Mouse (Mus musculus) left cerebral cortex, adult 2 months (tissue): ENCODE results near the gene Gfpt2. TPM values are rescaled to one million over a fixed set of nuclear protein-coding genes. Genes with fewer than 3 reads are reported as not detected.
"Not testable (repeated sequence)": the region's sequence is repeated elsewhere in the genome, so short reads cannot be mapped to it uniquely, and the experiment has no call there.

ENCODE experiments used
- DNase-seq, 2 experiments: peaks; one replicate each; pipeline ENCODE4 v3.0.0; 2021 to 2022; ENCODE audit warnings: low spot score in 2 of 2, mixed read lengths in 1 of 2; ENCODE audit errors: extremely low spot score in 1 of 2
- H3K27ac ChIP-seq: fragments of 200-600 bp; 2 replicates; pipeline ENCODE4 v1.8.1; 2022
- H3K4me3 ChIP-seq: fragments of 200-600 bp; 2 replicates; pipeline ENCODE4 v1.8.1; 2022
- CTCF ChIP-seq: fragments of 200-600 bp; IDR thresholded peaks from 2 replicates; pipeline ENCODE4 v1.8.1; 2022; ENCODE audit warnings: antibody characterized with exemption, mild to moderate bottlenecking, moderate library complexity
- intact Hi-C: fragments of 180-260 bp; cut with DNase I; formaldehyde crosslinking; loops from one replicate; pipeline ENCODE4 v1.15.1; 2025
- total RNA-seq, 2 experiments: library from RNA; stranded (reverse); gene quantifications; 2 replicates each; pipeline ENCODE4 v1.2.3; 2021

The Gfpt2 gene
- total RNA-seq, 2 experiments from 2014 or later, result 6.2 to 11.4 TPM

- Histone ChIP-seq H3K27ac (no peak overlapping the region), H3K4me3 (no peak overlapping the region)
- DNase-seq, result no peak
- intact Hi-C loops, result no loop called here
- TF ChIP-seq CTCF, result no peak
Measured at GRCm38 (mm10) chr11:49766137-49766411, 27.9 kb upstream of the Gfpt2 start.

GRCm38 (mm10) chr11:49767497-49767896 lies 26.5 kb upstream of the Gfpt2 start:
- H3K27ac ChIP-seq, H3K4me3 ChIP-seq, DNase-seq, intact Hi-C loops: not testable (repeated sequence)

GRCm38 (mm10) chr11:49768781-49769180 lies 25.2 kb upstream of the Gfpt2 start:
- TF ChIP-seq CTCF, result no peak
- intact Hi-C loops, result no loop called here
- Histone ChIP-seq H3K27ac (no peak overlapping the region), H3K4me3 (no peak overlapping the region)
- DNase-seq, result no peak

- TF ChIP-seq CTCF, result no peak
- no peak overlapping the region for H3K4me3 ChIP-seq
- H3K27ac ChIP-seq, result no peak overlapping the region
- no peak for DNase-seq
- intact Hi-C loops, result no loop called here
Measured at GRCm38 (mm10) chr11:49770676-49771550, 23.1 kb upstream of the Gfpt2 start.

GRCm38 (mm10) chr11:49772251-49772650 lies 21.7 kb upstream of the Gfpt2 start:
- H3K4me3 ChIP-seq, result no peak overlapping the region
- intact Hi-C loops, result no loop called here
- no peak overlapping the region for H3K27ac ChIP-seq
- TF ChIP-seq CTCF, result no peak; the same call in 1 of the 2 replicates
- DNase-seq, result no peak

- TF ChIP-seq CTCF, result no peak
- Histone ChIP-seq H3K4me3 (no peak overlapping the region), H3K27ac (no peak overlapping the region)
- no peak for DNase-seq
- intact Hi-C loops, result no loop called here
Measured at GRCm38 (mm10) chr11:49774894-49775293, 19.1 kb upstream of the Gfpt2 start.

GRCm38 (mm10) chr11:49778844-49779243 lies 15.1 kb upstream of the Gfpt2 start:
- H3K4me3 ChIP-seq, result no peak overlapping the region
- H3K27ac ChIP-seq, result no peak overlapping the region
- TF ChIP-seq CTCF, result no peak
- DNase-seq, result no peak
- intact Hi-C loops, result no loop called here

- H3K4me3 ChIP-seq, result no peak overlapping the region
- DNase-seq, result no peak
- intact Hi-C loops, result no loop called here
- H3K27ac ChIP-seq, result no peak overlapping the region
- no peak for TF ChIP-seq CTCF
Measured at GRCm38 (mm10) chr11:49780161-49780817, 13.7 kb upstream of the Gfpt2 start.

GRCm38 (mm10) chr11:49781833-49782399 lies 12.1 kb upstream of the Gfpt2 start:
- no peak for TF ChIP-seq CTCF
- Histone ChIP-seq H3K27ac (no peak overlapping the region), H3K4me3 (no peak overlapping the region)
- intact Hi-C loops, result no loop called here
- DNase-seq, result no peak

GRCm38 (mm10) chr11:49793131-49793530 lies 847 bp upstream of the Gfpt2 start:
- no peak overlapping the region for H3K4me3 ChIP-seq
- intact Hi-C loops, result no loop called here
- H3K27ac ChIP-seq, result no peak overlapping the region
- peak in 1 of 2 experiments; percentile 18 for DNase-seq
- TF ChIP-seq CTCF, result no peak

GRCm38 (mm10) chr11:49794342-49795144 lies 565 bp downstream of the Gfpt2 start:
- intact Hi-C loops, result no loop called here
- DNase-seq, result no peak
- no peak; the same call in 1 of the 2 replicates for TF ChIP-seq CTCF
- H3K27ac ChIP-seq, result peak overlapping the region; percentile 72
- peak overlapping the region; percentile 74 for H3K4me3 ChIP-seq

GRCm38 (mm10) chr11:49798931-49799330 lies 5.0 kb downstream of the Gfpt2 start:
- DNase-seq, result no peak
- intact Hi-C loops, result no loop called here
- Histone ChIP-seq H3K27ac (no peak overlapping the region), H3K4me3 (no peak overlapping the region)
- no peak for TF ChIP-seq CTCF
